In genomic region chr7:115274836-115275235, GRCm38 (mm10) we compare ENCODE assay signal across 14 mouse cellular contexts.
DNase-seq lines count a peak whose midpoint lies in the region; ATAC-seq and TF ChIP-seq lines count a peak whose summit lies in the region.
"Had no signal": no experiment of that assay in that cellular context is flagged by ENCODE, and none has a peak within 500 bp of the region (broad histone marks: within the 10 kb centered on the region; RNA-seq: fewer than 3 reads in every experiment).

No protein-coding gene starts in this region.

- peak; percentile 26 to 28 for DNase-seq in heart, adult 2 months
- DNase-seq in heart, postnatal 25 days (ENCODE audit: low spot score): no peak
- DNase-seq in ovary, postnatal 10 days (ENCODE audit: low spot score): peak; percentile 3
- no peak for DNase-seq in ovary, postnatal 36 days (ENCODE audit: low spot score)
- DNase-seq in kidney, postnatal 36 days: peak; percentile 39 to 63
- DNase-seq in cerebellum, adult 11-12 months: no peak
- DNase-seq: left cerebral cortex, postnatal 4 days; right cerebral cortex, postnatal 14 days had no signal

- no peak overlapping the region for H3K9ac ChIP-seq in heart, adult 2 months (ENCODE audit: low read depth, low read length)
- H3K9ac ChIP-seq: lung, embryonic 15.5 days; stomach, embryonic 15.5 days had no signal

- no peaks in the 10 kb centered on the region for H3K27me3 ChIP-seq in heart, adult 2 months (ENCODE audit: control insufficient read depth, insufficient read depth, low read length)
- H3K27me3 ChIP-seq: lung, embryonic 15.5 days; stomach, embryonic 15.5 days had no signal

- H3K4me3 ChIP-seq in heart, adult 2 months: no peak overlapping the region
- H3K4me3 ChIP-seq: lung, embryonic 15.5 days; myocyte; stomach, embryonic 15.5 days had no signal

- no peak for TF ChIP-seq POLR2A in heart, adult 2 months (IDR thresholded peaks at IDR 0.05; ENCODE audit: insufficient read depth, low read depth, low read length)

- no peak overlapping the region; the same call in 1 of the 2 replicates for H3K27ac ChIP-seq in heart, adult 2 months
- H3K27ac ChIP-seq: lung, embryonic 15.5 days; stomach, embryonic 15.5 days had no signal

- intact Hi-C loops in heart, adult 2 months (cut with DNase I): no loop called here
- intact Hi-C loops in heart, postnatal 25 days (cut with DNase I): loop anchor here (10.0 kb wide), 1 partner anchor 60 kb away; no protein-coding TSS in a partner anchor

- no peaks in the 10 kb centered on the region for H3K79me2 ChIP-seq in heart, adult 2 months (replicated peaks; ENCODE audit: control insufficient read depth, insufficient read depth, low read length)

- peaks cover 2% of the 10 kb centered on the region; the same call in 1 of the 2 replicates for H3K4me1 ChIP-seq in heart, adult 2 months (ENCODE audit: control insufficient read depth, insufficient read depth, low read length)
- H3K4me1 ChIP-seq: lung, embryonic 15.5 days; stomach, embryonic 15.5 days had no signal

- H3K36me3 ChIP-seq in heart, adult 2 months (ENCODE audit: control insufficient read depth, insufficient read depth, low read length): no peaks in the 10 kb centered on the region
- H3K36me3 ChIP-seq: lung, embryonic 15.5 days; stomach, embryonic 15.5 days had no signal

- no peak for ATAC-seq in CD4-positive, CD25-positive, alpha-beta regulatory T cell, adult 4 months
- no peak for ATAC-seq in granulocyte monocyte progenitor cell, adult 5-6 weeks (replicated peaks; ENCODE audit: poor library complexity, severe bottlenecking)
- ATAC-seq: forebrain, embryonic 14.5 days had no signal

- 41% methylated on average over 3 of the region's 3 CpGs for WGBS in heart, adult 2 months

- no peak for TF ChIP-seq CTCF in heart, adult 2 months (IDR thresholded peaks at IDR 0.05)

- no peak for TF ChIP-seq EP300 in heart, adult 2 months (IDR thresholded peaks at IDR 0.05; ENCODE audit: insufficient read depth, low read depth, low read length)

Comparison
In these comparisons a context has a peak if more than half of its experiments do, and no peak if none do; other contexts are left out.
1. DNase-seq: peak in heart, adult 2 months (2 of 2), ovary, postnatal 10 days (single experiment) and kidney, postnatal 36 days (2 of 2); none in heart, postnatal 25 days (single experiment), ovary, postnatal 36 days (single experiment) and cerebellum, adult 11-12 months (single experiment).